Mouse (Mus musculus) erythroblast, embryonic 14.5 days (primary cell): ENCODE results near the gene Cdca7l.

ENCODE experiments used
- GATA1 ChIP-seq: IDR thresholded peaks from 2 replicates; pipeline ENCODE4 v1.6.1; 2012; ENCODE audit warnings: low read length, inconsistent platforms, mixed read lengths
- TAL1 ChIP-seq: IDR thresholded peaks from 3 replicates; pipeline ENCODE4 v1.6.1; 2012; ENCODE audit warnings: low read length, inconsistent platforms, mixed read lengths

- no peak for TF ChIP-seq GATA1
- TF ChIP-seq TAL1: no peak
Measured at GRCm38 (mm10) chr12:117772638-117773037, 31.5 kb upstream of the Cdca7l start.
